Mouse (Mus musculus): ENCODE data around the gene Actg2.
A peak's percentile ranks its signal among the peaks of the same experiment; 100 is the strongest.
"Not testable (repeated sequence)": the region's sequence is repeated elsewhere in the genome, so short reads cannot be mapped to it uniquely, and the experiment has no call there.

Gene Actg2

DNA sequence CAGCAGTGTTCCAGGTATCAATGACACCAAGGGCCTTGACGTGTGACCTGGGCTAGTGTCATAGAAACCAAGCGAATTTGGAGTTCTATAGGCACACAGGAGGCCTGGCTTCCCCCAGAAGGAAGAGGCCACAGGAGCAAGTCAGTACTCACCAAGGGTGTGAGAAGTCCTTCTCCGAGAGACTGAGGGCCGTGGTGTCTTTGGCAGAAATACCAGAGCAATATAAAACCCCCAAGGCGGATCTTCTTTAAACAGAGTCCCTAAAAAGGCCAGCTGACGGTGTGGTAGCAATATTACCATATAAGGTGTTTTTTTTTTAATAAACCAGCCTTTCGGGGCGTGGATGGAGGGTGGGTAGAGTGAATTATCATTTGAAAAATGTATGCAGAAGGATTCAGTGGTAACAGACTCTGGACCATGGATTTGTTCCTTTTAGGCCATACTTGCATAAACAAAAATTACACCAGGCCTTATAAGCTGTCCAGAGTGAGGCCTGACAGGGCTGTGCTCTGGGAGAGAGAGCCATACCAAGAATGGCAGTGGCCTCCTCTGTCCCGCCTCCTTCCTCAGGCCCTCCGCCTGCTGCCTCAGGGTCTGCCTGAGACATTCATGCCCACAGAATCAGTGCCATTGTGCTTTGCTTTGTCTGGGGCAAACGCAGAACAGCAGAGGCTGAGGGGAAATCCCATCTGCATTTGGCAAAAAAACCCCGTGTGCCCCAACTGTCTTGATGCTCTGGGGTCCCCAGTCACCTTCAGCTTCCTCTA is at the start of gene Actg2:
Actg2 (minus strand) TSS at position 238 of the 767 bp plus-strand sequence.
- no peak for DNase-seq (ENCODE audit: extremely low spot score, low spot score)

DNA sequence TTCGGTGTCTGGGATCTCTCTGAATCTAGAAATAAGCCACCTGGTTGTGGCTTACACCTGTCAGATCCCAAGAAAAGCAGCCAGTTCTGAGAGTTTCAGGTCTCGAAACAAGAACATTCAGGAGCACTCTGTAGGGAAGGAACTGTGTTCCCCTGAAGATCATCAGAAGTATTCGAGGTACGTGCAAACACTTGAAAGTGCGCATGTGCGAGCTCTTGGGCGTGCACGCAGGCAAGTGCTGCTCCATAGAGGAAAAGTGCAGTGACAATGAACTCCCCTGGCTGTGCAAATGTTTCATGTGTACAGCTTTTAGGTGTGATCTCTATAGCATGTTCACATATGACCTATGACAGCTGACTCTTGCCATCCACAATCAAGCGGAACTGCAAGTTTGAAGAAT is 49.3 kb upstream of the Actg2 start:
- not testable (repeated sequence) for DNase-seq (ENCODE audit: extremely low spot score, low spot score)

DNA sequence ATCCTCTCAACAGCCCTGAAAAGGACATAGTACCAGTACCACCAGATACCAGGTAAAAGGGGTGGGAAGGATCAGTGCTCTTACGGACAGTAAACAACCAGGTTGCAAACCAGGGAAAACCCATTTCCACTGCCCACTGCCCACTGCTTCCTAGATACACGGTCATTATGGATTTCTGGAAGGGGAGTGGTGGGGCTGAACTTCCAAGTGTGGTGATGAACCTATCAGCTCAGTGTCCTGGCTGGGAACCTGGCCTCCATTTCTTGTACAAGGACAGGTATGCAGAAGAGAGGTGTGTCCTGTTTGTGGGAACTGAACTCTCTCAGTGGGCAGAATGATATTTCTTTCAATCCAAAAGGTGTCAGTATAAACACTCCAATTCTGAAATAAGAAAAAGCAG is 47.5 kb upstream of the Actg2 start:
- DNase-seq (ENCODE audit: extremely low spot score, low spot score): no peak

DNA sequence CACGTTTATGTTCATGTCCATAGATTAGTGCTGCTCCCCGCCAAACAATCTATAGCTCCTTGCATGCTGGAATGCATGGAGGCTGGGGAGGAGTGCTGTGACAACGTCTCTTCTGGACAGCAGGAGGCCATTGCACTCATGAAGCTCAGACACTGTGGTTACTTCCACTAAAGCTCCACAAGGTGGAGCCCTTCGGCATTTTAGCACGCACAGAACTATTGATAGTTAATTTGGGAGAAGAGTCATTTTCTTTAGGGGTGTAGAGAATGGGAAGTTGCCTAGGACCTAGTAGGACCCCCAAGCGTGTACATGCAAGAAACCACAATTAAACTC is 46.8 kb upstream of the Actg2 start:
- peak; percentile 48 for DNase-seq (ENCODE audit: extremely low spot score, low spot score)

DNA sequence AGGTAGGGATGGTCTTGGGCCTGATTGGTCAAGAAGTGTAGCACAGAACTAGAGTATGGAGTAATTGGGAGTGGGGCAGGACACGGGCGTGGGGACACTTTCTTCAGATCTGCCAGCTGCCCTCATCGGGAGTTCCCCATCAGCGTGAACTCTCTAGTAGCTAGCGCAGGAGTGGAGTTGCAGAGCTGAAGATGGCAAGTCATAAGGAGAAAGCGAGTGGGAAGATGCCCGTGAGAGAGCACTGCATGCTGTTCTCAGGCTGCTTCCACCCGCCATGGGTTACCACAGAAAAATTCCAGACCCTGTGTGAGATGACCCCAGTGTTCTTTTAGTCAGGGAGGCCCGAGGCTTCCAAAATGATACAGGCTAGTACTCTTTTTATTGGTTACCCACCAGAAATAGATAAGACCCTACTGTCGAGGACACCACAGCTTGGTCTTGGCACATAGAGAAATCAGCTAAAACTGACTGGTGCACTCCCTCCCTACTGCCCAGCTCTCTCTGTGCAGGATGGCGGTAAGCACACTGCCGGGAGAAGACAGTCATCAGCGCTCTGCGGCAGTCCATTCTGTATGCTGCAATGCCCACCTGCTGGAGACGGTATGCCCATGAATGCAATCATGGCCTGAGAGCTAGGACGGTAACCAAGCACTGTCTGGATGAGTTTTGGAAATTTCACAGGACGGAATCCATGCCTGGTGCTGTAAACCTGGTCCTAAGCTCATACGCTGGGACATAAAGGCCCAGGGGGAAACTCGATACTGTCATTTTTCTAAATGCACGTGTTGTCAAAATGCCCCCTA is 46.3 kb upstream of the Actg2 start:
- no peak for DNase-seq (ENCODE audit: extremely low spot score, low spot score)

DNA sequence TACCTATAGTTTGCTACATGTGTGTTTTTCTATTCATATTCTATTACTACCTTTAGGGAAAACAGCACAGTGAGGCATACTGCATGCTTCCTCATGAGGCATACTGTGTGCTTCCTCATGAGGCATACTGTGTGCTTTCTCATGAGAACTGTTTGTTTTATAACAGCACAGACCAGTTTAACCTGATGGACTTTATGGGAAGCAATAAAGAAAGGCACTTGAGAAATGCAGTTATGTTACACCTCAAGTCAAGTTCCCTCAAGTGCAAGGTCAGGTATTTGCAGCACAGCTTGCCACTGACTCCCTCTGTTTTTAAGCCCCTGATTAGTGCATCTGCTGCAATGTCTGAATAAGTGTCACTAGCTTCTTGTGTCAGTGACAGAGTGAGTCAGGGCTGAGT is 41.5 kb upstream of the Actg2 start:
- DNase-seq (ENCODE audit: extremely low spot score, low spot score): no peak

DNA sequence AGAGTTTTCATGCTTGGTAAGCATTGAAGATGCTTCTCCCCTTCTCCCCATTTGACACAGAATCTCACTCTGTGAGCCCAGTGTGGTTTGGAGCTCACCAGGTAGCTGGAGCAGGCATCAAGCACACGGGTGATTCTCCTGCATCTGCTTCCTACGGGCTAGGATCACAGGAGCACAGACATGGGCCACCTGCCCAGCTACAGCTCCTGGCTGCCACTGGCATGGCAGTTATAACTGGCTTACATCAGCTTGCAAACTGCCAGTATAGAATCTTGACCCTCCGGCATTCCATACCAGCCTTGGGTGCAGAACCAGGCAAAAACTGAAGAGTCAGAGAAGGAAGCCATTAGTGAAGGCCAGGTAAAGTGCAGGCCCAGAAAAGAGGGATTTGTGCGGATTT is 39.5 kb upstream of the Actg2 start:
- no peak for DNase-seq (ENCODE audit: extremely low spot score, low spot score)

DNA sequence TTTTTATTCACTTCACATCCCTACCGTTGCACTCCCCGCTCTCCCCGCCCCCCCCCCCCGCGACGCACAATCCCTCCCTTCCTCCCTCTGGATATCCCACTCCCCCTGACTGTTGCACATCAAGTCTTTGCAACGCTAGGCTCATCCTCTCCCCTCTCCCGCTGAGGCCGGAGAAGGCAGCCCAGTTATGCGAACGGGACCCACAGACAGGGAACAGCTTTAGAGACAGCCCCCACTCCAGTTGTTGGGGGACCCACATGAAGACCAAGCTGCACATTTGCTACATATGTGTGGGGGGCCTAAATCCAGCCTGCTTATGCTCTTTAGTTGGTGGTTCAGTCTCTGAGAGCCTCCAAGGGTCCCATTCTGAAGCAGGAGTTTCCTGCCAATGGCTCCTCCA is 36.6 kb upstream of the Actg2 start, which contains the start of gene Stambp:
Stambp (minus strand) TSS at position 59 of the 400 bp plus-strand sequence.
- DNase-seq (ENCODE audit: extremely low spot score, low spot score): no peak

DNA sequence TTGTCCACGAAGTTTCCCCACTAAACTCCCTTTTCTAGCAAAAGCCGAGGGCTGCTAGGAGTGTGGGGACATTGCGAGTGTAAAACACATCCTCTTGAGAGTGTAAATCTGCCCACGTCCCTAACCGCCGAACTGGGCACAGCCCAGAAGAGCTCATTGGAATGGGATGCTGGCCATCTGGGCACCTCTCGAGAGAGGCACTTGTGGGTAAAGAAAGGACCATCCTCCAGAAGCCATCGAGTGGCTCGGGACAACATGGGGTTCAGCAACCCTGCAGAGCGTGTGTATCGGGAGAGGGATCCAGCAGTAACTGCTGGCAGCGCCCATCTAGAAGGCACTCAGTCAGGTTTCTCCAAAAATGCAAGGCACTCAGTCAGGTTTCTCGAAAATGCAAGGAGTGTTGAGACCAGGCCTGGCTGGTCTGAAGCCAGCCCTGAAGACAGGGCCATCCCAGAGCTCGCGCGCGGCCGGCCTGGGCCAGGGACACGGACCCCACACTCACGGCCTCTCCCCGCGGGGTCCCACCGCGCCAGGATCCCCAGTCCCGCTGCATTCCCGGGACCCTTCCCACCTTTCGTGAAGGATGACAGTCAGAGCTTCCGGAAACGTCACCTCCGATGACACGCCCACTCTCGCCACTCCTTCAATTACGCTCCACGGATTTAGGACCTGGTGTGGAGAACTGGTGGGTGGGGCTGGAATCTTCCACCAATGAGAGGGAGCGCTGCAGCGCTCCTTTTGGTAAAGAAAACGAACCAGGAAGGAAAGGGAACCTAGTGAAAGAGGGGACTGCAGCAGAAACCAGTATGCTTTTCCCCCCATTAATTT is 36.0 kb upstream of the Actg2 start:
- peak; percentile 85 for DNase-seq (ENCODE audit: extremely low spot score, low spot score)

DNA sequence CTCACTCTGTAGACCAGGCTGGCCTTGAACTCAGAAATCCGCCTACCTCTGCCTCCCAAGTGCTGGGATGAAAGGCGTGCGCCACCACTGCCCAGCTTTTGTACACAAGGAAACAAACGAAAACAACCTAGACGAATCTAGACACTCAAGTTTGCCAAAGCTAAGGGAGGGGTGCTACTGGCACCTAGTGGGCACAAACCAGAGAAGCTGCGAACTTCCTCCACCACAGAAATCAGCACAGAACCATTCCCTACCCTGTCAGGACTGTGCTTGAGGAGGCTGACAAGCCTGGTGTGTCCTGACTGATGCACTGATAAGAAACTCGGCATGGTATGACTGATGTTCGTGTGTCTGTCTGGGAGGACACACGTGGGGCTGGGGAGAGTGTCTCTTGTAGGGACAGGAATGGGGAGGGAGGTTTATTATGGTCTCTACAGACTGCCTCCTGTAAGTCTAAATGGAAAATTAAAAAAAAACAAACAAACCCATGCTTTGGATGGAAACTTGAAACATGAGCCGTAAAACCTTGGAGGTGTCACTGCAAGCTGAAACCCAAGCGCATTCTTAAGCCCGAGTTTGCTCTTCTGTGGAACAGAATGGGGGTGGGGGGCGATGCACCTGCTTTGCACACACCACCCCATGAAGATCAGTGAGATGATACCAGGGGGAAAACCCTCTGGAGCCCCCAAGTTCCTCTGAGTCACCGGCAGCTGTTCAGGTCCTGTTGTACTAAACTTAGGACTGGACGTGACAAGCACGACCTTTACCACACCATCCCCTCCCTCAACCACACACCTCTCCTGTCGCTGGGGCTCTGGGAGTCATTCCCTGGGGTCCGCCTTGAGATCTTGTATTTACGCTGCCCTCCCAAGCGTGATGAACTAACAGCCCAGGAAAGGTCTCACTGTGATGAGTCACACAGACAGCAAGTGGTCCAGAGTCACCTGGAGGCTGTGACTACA is 33.1 kb upstream of the Actg2 start:
- DNase-seq (ENCODE audit: extremely low spot score, low spot score): no peak

DNA sequence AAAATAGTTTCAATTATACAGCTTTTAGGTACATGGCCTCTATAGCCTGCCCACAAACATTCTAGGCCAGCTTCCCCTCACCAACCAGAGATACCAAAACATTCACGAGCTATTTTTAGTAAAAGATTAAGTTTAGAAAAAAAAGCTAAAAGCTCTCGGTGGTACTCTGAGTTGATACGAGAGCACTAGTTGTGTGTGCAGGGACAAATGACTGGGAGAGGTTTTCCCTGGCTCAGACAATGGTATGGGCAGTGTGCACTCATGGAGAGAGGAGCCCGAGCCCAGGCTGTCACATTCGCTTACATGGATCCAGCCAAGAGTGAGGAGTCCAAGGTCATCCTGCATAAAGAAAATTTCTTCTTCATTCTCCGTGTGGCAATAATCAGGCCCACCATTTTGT is 19.9 kb upstream of the Actg2 start:
- no peak for DNase-seq (ENCODE audit: extremely low spot score, low spot score)

DNA sequence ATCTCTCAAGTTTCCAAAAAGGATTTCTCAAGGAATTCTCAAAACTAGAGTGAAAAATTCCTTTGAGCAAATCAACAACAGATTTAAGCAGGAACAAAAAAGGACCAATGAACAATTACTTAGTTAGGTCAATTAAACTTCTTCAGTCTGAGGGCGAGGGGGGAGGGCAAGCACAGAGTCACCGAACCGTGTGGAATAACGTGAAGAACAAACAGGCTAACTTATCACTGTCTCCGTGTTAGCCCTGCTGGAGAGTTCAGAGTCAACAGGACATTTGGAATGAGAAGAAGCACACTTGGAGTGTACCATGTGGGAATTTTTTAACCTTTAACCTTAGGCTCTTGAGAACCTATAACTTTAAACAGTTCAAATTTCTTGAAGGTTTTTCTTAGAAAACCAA is 12.3 kb upstream of the Actg2 start:
- DNase-seq (ENCODE audit: extremely low spot score, low spot score): no peak

DNA sequence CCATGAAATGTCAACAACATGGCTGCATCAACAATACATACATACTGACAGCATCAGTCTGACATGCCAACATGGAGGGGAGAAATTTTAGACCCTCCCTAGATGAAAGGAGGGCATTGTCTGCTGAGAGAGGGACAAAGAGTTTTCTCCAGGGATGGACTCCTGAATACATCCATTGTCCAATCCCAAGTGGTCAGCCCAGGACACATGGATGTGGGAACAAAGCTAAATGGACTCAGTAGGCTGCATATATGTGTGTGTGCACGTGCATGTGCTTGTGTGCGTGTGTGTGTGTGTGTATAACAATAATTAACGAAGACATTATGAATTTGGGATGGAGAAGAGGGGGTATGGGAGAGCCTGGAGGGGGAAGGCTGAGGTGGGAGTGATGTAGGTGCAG is 9.7 kb upstream of the Actg2 start:
- DNase-seq (ENCODE audit: extremely low spot score, low spot score): no peak

DNA sequence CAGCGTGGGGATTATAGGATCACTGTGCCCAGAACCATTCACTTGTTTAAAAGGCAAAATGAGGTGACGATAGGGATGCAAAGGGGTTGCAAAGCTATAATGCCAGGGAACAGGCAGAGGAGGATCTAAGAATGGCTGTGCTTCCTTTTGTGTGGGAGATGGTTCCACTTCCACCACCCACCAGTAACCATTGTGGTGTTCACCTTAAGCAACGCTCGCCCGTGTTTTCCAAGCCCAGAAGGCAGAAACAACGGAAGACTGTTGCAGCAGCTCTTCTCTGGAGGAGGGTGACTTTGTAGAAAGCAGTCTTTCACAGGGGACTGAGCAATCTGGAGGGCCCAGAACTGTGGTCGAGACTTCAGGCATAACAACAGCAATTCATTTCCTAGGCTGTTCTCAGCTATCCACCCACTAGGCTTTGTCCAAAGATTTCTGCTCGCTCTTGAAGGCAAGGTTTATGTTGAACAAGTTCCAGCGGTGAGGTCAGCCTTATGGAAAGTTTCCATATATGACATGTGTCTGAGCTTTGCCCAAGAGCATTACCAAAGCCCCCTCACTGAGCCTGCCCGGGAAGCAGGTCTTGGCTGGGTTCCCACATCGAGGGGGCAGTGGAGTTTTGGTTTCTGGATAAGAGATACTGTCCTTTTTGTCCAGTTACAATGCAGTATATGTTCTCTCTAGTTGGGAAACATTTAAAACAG is 5.8 kb upstream of the Actg2 start:
- no peak for DNase-seq (ENCODE audit: extremely low spot score, low spot score)

DNA sequence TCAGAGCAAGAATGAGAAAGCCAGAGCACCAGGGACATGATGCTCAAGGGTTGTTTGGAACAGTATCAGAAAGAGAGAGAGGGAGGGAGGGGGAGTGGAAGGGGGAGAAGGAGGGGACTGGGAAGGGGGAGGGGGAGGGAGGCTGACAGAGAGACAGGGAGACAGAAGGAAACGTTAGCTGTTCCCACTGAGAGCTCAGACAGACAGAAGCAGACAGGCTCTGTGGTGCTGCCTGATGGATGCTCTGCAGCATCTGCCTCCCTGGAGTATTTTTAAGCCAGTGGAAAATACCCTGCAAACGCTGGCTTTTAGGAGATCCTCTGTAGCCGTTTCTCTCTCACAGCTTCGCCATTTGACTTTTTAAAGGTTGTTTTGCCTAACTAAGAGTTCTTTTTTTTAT is 4.0 kb upstream of the Actg2 start:
- DNase-seq (ENCODE audit: extremely low spot score, low spot score): no peak

DNA sequence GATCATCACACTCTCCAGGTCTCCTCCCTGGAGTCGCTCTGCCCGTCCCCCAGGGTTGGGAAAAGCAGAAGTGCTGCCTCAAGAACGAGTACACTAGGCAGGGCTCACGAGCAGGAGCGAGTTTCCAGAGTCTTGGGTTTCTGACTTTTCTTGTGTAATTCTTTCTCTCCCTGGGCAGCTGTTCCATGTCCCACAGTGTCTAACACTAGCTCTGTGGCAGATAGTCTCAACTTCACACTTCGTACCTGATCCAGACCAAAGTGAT is 662 bp upstream of the Actg2 start:
- no peak for DNase-seq (ENCODE audit: extremely low spot score, low spot score)

DNA sequence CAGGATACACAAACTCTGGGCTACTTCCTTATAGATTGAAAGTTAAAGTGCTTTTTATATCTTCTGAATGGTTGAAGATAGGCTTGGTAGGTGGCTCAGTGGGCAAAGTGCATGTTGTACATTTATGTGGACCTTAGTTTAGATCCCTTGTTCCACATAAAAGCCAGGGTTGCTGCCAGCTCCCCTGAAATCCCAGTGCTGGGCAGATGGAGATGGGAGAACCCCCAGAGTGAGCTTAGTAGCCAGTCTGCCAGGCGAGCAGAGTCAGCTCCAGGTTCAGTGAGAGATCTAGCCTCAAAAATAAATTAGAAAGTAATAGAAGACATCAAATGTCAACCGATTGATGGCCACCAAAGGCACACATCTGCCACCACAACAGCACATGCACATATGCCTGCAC is 3.5 kb downstream of the Actg2 start:
- no peak for DNase-seq (ENCODE audit: extremely low spot score, low spot score)

DNA sequence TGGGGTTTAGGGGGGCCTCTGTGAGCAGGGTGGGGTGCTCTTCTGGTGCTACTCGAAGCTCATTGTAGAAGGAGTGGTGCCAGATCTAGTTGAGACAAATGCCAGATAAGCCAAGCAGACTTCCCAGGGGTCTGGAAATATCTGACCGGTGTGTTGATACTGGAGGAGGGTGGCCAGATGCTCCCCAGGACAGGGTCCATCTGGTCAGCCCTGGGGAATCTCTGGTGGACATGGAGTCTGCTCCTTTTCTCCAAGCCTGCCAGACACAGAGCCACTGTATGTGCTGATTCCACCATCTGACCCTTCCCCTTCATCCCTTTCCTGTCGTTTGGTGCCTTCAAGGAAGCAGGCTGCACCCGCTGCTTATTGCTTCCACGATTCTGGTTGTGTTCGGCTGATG is 12.9 kb downstream of the Actg2 start:
- no peak for DNase-seq (ENCODE audit: extremely low spot score, low spot score)

DNA sequence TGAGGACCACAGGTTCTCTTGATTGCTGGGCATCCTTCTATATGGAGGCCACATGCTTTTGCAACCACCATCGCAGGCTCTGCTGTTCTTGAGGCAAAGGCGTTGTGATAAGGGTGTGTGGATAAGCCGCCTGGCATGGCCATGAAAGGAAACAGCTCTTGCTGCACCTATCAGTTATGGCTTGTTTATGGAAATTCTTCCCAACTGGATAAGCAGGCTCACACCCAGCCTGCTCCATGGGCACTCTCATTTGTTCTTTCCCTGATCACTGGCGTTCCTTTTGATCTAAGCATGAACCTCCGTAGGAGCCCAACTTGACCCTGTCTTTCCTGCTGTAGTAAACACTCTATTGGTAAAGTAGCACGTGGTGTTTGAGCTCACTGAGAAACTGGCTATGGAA is 14.3 kb downstream of the Actg2 start:
- no peak for DNase-seq (ENCODE audit: extremely low spot score, low spot score)

DNA sequence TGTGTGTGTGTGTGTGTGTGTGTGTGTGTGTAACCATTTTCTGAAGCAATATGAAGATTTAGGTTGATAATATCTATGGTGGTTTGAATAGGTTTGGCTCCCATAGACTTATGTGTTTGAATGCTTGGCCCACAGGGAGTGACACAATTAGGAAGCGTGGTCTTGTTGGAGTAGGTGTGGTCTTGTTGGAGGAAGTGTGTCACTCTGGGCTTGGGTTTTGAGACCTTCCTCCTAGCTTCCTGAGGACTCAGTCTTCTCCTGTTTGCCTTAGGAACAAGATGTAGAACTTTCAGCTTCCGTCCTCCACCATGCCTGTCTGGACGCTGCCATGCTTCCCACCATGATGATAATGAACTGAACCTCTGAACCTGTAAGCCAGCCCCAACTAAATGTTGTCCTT is 17.4 kb downstream of the Actg2 start:
- DNase-seq (ENCODE audit: extremely low spot score, low spot score): no peak

DNA sequence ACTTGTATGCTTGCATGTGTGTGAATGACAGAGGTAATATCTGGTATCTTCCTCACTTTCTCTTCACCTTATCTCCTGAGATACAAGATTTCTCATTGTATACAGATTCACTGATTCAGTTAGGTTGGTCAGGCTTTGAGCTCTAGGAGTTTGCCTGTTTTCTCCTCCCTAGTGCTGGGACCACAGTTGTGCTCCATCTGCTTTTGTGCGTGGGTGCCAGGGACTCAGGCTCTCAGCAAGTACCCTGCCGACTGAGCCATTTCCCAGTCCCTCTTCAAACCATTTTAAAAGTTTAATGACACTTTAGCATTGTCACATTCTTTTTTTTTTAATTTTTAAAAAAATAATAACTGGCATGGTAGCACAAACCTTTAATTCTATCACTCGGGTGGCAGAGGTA is 20.9 kb downstream of the Actg2 start:
- no peak for DNase-seq (ENCODE audit: extremely low spot score, low spot score)

Data from neural tube, embryonic 10.5 days (tissue).